Mouse (Mus musculus) layer of hippocampus, adult 11-12 months (tissue): ENCODE measurements at regions not wholly inside any gene's neighbourhood (a gene's known extent, or its start where the extent isn't known, plus 50 kb on each side); places are given as distances from the start of the nearest gene placed in this dataset.

ENCODE experiments used
- DNase-seq: peaks from one replicate; pipeline ENCODE4 v3.0.0; 2022; ENCODE audit warnings: low spot score

- DNase-seq, result no peak
Observed at GRCm38 (mm10) chr13:54895981-54896380, 53.2 kb upstream of the Unc5a start.
